Mouse (Mus musculus) erythroblast, adult 5-6 weeks (primary cell): ENCODE data around the gene Cbln1. TPM values are rescaled to one million over a fixed set of nuclear protein-coding genes. Genes with fewer than 3 reads are reported as not detected.

Experiments used
- ATAC-seq: replicated peaks from 2 replicates; pipeline ENCODE4 v1.8.0; 2016; ENCODE audit warnings: moderate number of reproducible peaks, mild to moderate bottlenecking, moderate TSS enrichment, inconsistent platforms; ENCODE audit not compliant: poor library complexity, low FRiP score, severe bottlenecking
- total RNA-seq, 2 experiments: library from RNA; stranded (forward) in 1 of 2; stranded (reverse) in 1 of 2; fragments of 150-400 nt in 1 of 2; fragments of 200-764, 138-1000 nt in 1 of 2; gene quantifications; 2 replicates each; pipeline versions ENCODE4 v1.2.3 to v1.2.4; 2015 to 2017; ENCODE audit warnings: low replicate concordance in 2 of 2

The Cbln1 gene
- total RNA-seq (2015; ENCODE audit: low replicate concordance) (0.42 TPM in 1 of 2 replicates, not detected in the other), total RNA-seq (2017; ENCODE audit: low replicate concordance) (not detected in 2 replicates)

DNA sequence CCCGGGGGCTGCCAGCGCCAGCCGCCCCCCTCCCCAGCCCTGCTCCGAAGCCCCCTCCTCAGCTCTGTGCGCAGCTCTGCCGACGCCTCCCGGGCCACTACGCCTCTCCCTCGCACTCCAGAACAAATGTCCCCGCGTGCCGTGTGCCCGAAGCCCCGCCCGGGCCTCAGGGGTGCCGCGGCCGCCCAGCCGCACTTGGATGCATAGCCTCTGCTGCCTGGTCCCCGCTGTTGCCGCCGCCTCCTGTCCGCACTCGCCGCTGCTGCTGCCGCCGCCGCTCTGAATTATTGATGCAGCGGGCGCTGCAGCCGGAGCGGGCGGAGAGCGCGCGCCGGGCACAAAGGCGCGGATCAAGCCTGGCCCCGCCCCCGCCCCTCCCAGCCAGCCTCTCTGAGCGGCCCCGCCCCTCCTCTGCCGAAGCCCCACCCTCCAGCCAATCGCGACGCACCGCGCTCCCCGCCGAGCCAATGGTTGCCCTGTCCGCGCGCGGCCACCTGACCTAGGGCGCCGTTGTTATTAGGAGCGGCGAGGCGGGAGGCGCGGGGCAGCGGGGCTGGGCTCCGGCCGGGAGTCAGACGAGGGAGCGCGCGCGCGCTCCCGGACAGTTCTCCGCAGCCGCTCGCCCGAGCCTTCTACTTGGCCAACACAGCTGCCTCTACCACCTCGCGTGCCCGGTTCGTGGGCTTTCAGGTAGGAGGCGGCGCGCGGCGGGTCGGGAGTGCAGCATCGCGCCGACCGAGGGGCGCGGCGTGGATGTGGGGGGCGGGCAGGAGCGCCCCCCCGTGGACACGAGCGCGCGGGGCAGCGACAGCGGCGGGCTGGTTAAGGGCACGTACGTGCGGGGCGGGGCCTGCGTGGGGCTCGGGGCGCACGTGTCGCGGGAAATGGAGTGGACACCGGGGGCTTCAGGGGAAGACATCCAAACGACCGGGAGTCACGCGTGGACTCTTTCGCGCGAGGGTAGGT lies at the start of gene Cbln1:
TSS of gene Cbln1 (minus strand) at position 339 of the 966 bp plus-strand sequence.
- ATAC-seq, result peak; percentile 72; the same call in 1 of the 2 replicates

DNA sequence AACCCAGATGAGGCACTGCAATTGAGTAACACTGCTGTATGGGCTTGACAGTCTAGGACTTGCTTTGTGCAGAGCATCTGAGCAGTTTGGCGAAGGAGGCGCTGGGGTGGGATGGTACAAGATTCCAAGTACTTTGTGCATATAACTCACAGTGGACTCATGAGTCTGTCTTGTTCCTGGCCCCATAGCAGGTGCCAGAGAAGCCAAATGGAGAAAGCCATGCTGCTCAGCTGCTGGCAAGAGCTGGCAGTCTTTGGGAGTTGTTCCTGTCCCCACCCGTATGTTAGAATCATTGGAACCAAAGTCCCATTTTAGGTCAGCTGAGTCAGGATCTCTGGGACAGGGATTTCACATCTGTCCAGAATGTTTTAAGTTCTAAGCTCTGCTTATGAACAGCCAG lies 44.7 kb upstream of the Cbln1 start:
- no peak for ATAC-seq

DNA sequence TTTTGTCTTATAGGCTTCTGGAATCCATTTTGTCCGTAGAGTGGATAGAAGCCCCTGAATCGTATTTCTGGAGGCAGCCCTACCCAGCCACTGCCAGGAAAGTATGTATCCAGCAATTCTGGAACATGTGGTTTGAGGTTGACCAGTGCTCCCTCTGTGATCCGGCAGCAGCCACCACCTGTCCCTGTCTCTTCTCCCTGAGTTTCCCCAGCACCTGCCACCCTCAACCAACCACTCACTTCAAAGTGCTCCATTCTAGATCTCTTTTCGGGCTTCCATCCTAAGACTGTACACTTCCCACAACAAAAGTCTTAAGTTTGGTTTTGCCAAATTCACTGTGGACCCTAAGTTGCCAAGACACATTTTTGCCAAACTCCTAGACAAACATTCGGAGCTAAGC lies 41.4 kb upstream of the Cbln1 start:
- no peak for ATAC-seq

DNA sequence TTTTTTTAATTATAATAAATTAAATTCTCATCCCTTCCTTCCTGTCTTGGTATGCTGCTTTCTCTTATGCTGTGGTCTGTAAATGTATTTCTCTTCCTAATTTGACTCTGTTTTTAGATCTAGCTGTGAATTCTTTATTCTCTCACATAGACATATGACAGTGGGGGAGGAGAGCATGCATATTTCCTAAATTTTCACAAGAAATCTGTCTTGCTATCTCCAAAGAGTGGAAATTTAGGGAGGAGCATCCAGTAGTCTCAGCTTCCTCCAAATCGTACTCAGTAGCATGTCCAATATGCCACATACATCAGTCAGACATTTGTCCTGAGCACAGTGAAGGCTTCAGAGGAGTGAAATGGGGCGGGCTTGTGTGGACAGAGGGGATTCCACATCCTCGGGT lies 40.9 kb upstream of the Cbln1 start:
- ATAC-seq, result no peak

DNA sequence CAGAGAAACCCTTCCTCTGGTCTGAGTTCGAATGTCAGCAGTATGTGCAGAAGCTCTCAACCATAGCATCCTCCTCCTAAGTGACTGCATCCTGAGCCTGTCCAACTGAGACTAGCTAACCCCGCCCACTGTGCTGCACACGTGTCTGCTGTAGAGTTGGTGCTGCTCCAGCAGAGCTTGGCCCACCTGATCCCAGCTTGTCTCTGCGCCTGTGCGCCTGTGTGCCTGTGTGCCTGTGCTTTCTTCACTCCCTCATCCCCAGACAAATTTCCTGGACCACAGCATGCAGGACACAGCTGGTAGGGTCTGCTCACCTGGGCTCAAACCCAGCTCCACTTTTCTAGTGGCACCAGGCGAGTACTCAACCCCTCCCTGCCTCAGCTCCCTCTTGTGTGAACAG lies 40.2 kb upstream of the Cbln1 start:
- no peak for ATAC-seq

DNA sequence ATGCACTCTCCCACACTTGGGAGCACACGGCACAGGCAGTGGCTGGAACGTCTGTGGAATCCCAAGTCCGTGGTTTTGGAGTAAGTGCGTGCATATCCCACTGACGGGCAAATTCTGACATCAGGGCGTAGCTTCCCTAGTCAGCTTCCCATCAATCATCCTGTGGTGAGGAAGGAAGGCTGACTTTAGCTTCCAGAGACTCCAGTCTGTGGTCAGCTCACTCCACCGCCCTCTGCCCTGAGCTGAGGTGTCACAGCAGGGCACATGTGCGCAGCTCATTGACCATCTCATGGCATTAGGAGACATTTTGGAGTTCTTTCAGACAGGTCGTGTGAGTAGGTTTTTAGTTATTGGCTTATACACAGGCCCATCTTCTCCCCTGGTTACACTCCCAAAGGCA lies 34.6 kb upstream of the Cbln1 start:
- no peak for ATAC-seq

DNA sequence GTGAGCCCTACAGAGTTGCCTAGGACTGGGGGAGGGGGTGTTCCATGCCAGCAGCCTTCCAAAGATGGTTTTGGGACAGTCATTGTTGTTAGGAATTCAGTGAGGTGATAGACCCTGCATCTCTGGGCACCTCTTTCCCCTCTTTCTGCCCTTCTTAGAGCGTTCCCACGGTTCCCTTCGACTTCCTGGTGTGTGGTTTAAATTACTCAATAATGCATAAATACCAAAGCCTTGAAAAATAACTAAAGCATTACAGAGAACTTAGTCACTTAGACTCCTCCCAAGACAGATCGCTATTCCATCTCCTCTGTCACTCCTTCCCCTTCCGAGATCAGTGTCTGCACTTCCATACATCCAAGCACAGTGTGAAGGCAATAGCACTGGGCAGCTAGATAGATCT lies 32.0 kb upstream of the Cbln1 start:
- no peak for ATAC-seq

DNA sequence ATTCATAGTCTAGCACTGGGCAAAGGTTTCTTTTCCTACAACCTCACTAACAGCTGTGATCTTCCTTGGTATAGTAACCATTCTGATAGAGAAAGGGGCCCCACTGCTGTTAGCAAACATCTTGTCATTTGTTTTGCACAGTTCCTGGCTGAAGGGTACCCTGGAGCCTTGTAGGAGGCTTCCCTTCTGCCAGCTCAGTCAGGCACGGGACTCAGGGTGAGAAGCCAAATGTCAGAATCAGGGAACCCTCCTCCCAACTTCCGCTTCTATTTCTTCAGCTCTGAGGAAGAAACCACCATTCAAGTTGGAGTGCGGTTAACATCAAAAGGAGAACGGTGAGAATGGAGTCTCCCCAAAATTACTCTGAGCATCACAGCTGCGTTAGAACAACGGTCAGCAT lies 30.3 kb upstream of the Cbln1 start:
- ATAC-seq, result no peak

DNA sequence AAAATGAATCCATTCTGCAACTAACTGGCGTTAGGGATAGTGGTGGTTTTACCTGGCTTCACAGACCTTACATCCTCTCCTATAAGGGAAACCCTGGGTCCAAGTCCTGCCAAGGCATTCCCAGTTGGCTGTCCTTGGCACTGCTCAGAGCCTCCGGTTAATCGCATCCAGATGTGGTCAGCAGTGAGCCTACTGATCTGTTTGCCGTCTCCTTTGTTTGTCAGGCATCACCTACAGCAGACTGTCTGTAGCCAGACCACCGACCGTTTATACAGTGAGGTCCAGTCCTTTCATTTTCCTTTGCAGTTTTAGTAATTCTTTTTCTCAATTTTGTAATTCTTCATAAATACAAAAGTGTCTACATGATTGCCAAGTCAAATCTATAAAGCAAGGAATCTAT lies 25.2 kb upstream of the Cbln1 start:
- ATAC-seq, result no peak

DNA sequence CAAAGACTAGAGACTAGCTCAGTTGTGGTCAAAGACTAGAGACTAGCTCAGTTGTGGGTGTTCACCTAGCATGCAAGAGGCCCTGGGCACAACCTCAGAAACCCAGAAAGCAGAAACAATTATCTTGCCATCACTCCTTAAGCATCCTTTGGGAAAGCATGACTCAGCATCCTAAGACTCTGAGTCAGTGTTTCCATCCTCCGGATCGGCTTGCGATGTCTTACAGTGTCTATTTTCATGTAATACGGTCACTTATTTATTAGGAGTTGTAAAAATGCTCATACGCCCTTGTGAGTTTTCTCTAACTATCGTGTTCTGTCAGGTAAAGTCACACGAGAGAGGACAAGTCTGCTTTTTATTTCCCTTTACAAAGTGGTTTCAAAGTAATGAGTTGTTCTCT lies 24.1 kb upstream of the Cbln1 start:
- no peak for ATAC-seq

DNA sequence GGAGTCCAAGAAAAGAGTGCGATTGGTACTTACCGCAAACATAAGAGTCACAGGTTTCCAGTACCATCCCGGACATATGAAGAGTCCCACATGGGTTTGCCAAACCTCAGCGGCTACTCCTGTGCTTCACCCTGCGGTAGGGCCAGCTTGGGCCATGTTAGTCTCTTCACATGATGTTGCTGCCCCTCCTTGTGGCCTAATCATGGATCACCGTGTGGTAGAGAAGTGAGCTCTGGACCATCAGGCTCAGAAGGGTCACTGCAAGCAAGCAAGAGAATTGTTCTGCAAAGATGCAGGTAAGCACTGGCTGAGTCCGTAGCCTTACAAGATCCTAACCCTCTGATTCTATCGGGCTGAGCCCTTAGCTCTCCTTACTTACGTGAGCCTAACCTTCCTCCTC lies 22.5 kb upstream of the Cbln1 start:
- no peak for ATAC-seq

DNA sequence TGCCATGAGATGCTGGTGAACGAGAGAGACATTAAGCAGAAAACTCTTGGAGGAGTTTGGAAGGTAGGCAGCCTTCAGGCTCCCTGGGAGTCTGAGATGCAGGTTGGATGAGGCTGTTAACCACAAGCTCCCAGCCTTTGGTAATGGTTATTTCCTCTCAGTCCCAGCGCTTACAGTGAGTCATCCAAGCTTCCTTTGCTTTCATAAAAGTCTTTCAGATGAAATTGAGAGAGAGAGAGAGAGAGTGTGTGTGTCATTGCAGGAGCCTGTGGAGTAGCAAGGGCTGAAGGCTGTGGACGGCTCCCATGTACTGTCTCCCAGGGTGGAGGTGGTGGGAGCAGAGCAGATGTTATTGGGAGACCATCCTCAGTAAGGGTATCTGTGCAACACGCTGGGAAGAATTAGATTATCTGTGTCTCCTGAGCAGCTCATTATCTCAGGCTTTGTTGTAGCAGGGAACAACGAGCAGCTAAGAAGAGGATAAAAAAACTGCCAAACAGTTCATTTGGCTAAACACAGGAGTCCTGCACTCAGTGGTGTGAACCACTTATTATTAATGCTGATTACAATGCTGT lies 17.5 kb upstream of the Cbln1 start:
- ATAC-seq, result no peak

DNA sequence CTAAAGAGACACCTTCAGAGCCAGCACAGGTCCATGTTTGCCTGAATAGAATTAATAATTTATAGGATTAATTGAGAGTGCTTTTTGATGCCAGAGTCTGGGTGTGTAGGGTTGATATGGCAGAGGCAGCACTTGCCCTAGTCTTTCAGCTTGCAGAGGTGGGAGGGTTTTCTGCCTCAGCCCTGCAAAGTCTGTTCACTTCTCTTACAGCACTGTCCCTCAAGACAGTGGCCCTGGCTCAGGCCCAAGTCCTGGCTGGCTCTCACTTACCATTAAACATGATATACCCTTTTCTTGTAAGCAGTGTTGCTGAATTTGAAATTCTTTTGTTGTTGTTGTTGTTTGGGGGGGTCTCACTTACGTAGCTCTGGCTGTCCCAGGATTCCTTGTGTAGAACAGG lies 9.0 kb upstream of the Cbln1 start:
- ATAC-seq, result no peak

DNA sequence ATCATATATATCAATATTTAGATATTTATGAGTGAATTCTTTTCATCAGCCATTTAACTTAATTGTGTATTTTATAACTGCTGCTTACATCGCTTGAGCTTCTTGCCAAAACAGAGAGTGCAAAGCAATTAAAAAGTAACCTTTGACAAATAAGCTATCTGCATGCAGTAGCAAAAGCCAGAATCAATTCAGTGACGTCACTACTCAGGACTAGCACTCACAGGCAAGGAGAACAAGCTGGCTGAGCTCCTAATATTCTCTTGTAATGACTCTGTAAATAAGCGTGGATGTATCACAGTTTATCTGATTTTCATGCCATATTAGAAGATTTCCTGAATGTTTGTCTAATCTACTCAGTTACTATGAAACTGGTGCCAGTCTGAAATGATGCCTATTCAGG lies 5.8 kb upstream of the Cbln1 start:
- ATAC-seq, result no peak

DNA sequence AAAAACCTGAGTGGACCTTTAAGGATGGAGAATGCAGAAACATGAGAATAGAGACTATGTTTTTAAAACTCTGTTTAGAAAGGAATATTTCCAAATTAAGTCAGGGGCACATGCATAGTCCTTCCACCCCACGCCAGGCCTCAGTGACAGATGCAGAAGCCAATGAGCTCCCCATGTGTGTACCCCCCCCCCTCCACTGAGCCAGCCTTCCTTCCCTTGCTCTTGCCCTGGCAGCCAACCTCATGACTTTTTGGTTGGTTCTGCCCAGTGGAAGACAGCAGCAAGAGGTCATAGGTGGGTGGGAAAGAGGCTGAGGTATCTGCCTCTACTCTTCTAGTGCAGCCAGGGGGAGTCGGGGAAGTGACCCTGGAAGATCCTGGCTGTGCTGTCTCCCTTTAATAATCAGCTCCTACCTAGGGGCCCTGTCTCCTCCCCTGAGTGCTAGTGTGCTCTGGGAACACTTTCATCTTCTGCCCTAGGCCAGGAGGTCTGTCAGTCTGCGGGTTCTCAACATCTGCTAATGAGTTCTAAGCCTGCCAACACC lies 4.8 kb upstream of the Cbln1 start:
- no peak for ATAC-seq

DNA sequence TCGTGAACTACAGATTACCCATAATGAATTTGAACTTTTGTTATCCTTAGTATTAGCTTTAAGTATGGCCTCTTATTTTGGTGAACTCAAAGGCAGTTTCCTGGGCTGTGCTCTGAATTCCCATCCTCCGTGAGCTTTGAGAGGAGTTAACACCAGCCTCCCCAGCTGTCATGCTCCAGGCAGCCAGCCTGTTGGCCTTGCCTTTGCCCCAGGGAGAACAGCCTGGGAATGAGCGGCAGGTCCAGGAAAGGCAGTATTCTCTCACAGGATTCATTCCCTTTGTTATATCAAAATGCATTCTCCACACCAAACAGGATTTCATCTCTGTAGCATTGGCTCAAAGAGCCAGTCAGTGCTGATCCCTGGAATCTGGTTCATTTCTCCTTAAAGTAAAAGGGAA lies 3.1 kb upstream of the Cbln1 start:
- no peak for ATAC-seq

DNA sequence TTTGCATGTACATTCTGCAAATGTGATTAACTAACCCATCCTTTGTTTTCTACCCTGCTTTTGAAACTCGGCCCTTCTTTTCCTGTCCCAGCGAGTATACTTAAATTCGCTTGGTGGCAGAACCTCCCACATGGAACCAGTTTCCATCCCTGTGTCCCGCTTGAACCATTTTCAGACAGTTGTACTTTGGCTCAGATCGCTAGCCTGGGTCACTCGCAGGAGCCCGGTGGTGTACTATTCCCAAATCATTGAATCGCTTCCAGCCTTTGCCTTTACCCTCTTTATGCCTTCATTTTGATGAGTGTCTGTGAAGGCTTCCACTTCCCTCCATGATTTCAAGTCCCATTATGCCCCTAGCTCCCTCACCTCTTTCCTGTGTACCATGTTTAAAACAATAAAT lies 2.0 kb upstream of the Cbln1 start:
- ATAC-seq, result no peak

DNA sequence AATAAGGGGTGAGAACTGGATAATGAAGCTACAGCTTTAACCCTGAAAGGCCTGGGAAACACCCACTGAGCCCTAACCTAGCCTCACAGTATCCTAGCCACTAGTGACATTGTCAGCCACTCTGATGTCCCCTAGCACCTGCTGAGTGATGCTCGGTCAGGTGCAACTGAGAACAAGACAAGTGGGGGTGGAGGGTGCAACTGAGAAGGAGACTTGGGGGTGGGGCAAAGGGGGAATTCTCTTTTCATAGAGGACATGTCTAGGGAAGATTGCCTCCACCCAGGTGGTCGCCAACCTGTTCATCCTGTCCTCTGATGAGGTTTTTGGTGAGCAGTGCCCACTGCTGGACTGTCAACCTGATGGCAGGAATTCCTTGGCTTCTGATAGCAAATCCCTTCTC lies 1.5 kb upstream of the Cbln1 start:
- ATAC-seq, result no peak

DNA sequence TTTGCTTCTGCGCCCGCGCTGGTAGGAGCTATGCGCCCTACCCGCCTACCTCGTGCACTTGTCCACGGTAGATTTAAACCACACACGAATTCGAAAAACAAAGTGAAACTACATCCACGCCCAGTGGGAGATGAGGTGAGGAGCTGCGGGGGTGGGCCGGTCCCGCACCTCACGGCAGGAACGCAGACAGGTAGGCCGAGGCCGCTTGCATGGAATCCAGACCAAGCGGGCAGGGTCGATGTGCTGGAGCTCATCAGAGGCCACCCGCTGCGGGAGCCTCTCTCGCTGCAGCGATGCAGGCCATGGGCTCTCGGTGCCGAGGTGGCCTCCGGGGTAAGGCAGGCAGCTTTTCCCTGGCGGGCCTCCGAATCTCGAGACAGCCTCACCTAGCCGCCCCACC lies 905 bp upstream of the Cbln1 start:
- ATAC-seq, result no peak

DNA sequence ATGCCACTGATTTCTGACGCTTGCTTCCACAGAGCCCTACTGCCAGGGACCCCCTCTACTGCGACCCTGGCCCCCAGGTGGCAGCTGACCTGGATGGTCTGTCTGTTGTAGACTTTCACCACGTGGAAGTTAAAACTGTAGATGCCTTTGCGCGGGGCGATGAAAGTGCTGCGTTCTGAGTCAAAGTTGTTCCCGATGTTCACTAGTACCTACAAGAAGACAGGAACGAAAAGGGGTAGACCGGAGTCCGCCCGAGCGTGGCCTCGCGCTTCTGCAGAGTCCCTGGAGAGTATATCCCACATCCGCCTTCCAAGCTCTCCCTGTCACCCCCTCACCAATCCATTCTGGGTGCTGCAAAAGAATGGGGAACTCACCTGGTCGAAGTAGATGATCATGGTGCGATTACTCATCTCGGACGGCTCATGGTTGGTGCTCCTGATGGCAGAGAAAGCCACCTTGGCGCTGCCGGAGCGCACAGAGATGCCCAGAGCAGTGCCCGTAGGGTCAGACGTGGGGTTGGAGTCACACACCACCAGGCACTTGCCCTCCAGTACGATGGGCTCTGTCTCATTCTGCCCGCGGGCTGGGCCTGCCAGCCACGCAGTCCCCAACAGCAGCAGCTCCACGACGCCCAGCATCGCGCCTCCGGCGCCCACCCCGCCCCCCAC lies 672 bp downstream of the Cbln1 start:
- ATAC-seq, result no peak
